Mouse (Mus musculus) forebrain, postnatal 0 days (tissue): ENCODE data around the gene Srgap2. TPM values are rescaled to one million over a fixed set of nuclear protein-coding genes. Genes with fewer than 3 reads are reported as not detected.

Experiments used
- ATAC-seq: fragments of 200-750 bp; cut with Nextera tagmentation; 2 replicates; pipeline ENCODE4 v1.8.0; 2017; ENCODE audit warnings: mild to moderate bottlenecking, moderate library complexity
- DNase-seq: peaks from one replicate; pipeline ENCODE4 v3.0.0-alpha.2; 2015
- H3K27ac ChIP-seq: fragments of 300-500 bp; sonication (generic); 2 replicates; pipeline ENCODE4 v1.5.1; 2014; ENCODE audit warnings: low read depth, mild to moderate bottlenecking, antibody characterized with exemption, low read length, moderate library complexity, mixed read lengths
- H3K27me3 ChIP-seq: fragments of 300-500 bp; sonication (generic); 2 replicates; pipeline ENCODE4 v1.6.1; 2014; ENCODE audit warnings: mild to moderate bottlenecking, low read length, mixed read lengths; ENCODE audit not compliant: insufficient read depth
- H3K36me3 ChIP-seq: fragments of 300-500 bp; sonication (generic); 2 replicates; pipeline ENCODE4 v1.6.1; 2014; ENCODE audit warnings: mild to moderate bottlenecking, moderate library complexity; ENCODE audit not compliant: insufficient read depth
- H3K4me1 ChIP-seq: fragments of 300-500 bp; sonication (generic); 2 replicates; pipeline ENCODE4 v1.6.1; 2014; ENCODE audit warnings: antibody characterized with exemption; ENCODE audit not compliant: insufficient read depth
- H3K4me2 ChIP-seq: fragments of 300-500 bp; sonication (generic); 2 replicates; pipeline ENCODE4 v1.6.1; 2014; ENCODE audit warnings: low read depth, mild to moderate bottlenecking, moderate library complexity
- H3K4me3 ChIP-seq: fragments of 300-500 bp; sonication (generic); 2 replicates; pipeline ENCODE4 v1.5.1; 2014; ENCODE audit warnings: low read depth, low read length, mixed read lengths
- H3K9ac ChIP-seq: fragments of 300-500 bp; sonication (generic); 2 replicates; pipeline ENCODE4 v1.6.1; 2014; ENCODE audit warnings: mild to moderate bottlenecking
- H3K9me3 ChIP-seq: fragments of 300-500 bp; sonication (generic); 2 replicates; pipeline ENCODE4 v1.6.1; 2016; ENCODE audit warnings: low read length
- CTCF ChIP-seq: sonication (generic); IDR thresholded peaks from 2 replicates; pipeline ENCODE4 v1.5.1; 2016; ENCODE audit warnings: antibody characterized with exemption, control low read depth, low read depth
- WGBS: fragments of 180-500 bp; shearing (Covaris S2); extraction: QIAGEN DNeasy Blood & Tissue Kit; methylation state at CpG from one replicate; pipeline ENCODE4 v1.1.7; 2014; 5-methylcytosine and 5-hydroxymethylcytosine counted together
- polyA plus RNA-seq: library from polyadenylated mRNA; unstranded; fragments of >200 nt; fragmentation: Nextera tagmentation; extraction: Ambion mirVana; gene quantifications from 2 replicates; pipeline ENCODE4 v1.2.1, GENCODE M21; 2015
- total RNA-seq: library from RNA; depleted of rRNA; stranded (reverse); fragments of >200 nt; gene quantifications from 2 replicates; pipeline ENCODE4 v1.2.3, GENCODE M21; 2014

The Srgap2 gene
- total and polyA plus RNA-seq, 2 experiments from 2014 or later: 28.1 to 68.4 TPM

- Histone ChIP-seq H3K9me3 (no peaks in the 10 kb centered on the region), H3K27ac (no peak overlapping the region), H3K4me2 (no peak overlapping the region), H3K4me3 (no peak overlapping the region), H3K27me3 (no peaks in the 10 kb centered on the region), H3K36me3 (no peaks in the 10 kb centered on the region), H3K9ac (no peak overlapping the region), H3K4me1 (no peaks in the 10 kb centered on the region)
- ATAC-seq: no peak
- no peak for TF ChIP-seq CTCF
- no peak for DNase-seq
Observed at GRCm38 (mm10) chr1:131437975-131438374, 89.2 kb downstream of the Srgap2 start.

GRCm38 (mm10) chr1:131436609-131437008, 90.5 kb downstream of the Srgap2 start:
- WGBS: 89% methylated on average over 7 of the region's 7 CpGs
- H3K4me1 ChIP-seq: 0 out of 2 replicates have a peak, but pooled peaks cover 4% of the 10 kb centered on the region
- no peaks in the 10 kb centered on the region for H3K9me3 ChIP-seq
- TF ChIP-seq CTCF: no peak
- no peak overlapping the region for H3K27ac ChIP-seq
- no peaks in the 10 kb centered on the region for H3K36me3 ChIP-seq
- ATAC-seq (no peak), DNase-seq (no peak)
- H3K4me2 ChIP-seq: no peak overlapping the region
- no peak overlapping the region for H3K9ac ChIP-seq
- H3K27me3 ChIP-seq: no peaks in the 10 kb centered on the region
- no peak overlapping the region for H3K4me3 ChIP-seq

DNA sequence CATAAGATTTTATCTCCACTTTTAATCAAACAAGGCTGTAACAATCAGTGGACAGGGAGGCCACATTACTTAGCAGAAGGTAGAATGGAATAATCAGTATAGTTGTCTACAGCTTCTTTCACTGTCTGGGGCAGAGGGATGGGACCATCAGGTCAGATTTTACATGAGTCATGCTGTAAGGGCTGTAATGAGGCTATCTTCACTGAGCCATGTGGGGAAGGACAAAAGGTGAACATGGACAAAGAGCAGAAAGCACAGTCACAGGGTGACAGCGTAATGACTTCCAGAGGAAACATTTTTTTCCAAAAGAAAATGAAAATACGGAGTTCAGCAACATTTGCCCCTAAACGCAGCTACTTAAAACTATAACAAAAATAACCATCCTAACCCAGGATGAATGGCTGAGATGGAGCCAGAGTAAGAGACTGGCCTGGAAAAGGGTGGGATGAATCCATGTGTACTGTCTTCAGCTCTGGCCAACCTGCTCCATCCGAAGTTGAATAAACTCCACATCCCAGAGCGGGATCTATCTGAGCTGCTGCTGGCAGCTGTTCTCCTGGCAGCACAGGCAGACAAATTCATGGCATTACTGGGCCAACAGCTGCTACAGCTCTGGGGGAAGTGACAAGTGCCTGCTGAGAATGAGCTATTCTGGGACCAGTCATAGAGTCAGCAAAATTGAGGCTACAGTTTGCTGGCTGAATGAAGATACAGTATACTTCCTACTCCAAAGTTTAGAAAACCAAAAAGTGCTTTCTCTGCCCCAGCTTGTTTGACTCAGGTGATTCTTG, 95.5 kb downstream of the Srgap2 start:
- H3K27ac ChIP-seq: peak overlapping the region; percentile 59
- no peaks in the 10 kb centered on the region for H3K36me3 ChIP-seq
- H3K9ac ChIP-seq: no peak overlapping the region
- no peak overlapping the region for H3K4me3 ChIP-seq
- ATAC-seq: peak; percentile 89
- DNase-seq: peak; percentile 51
- no peak for TF ChIP-seq CTCF
- 45% methylated on average over 5 of the region's 5 CpGs for WGBS
- H3K4me2 ChIP-seq: no peak overlapping the region
- peaks cover 21% of the 10 kb centered on the region for H3K4me1 ChIP-seq
- H3K27me3 ChIP-seq: no peaks in the 10 kb centered on the region
- no peaks in the 10 kb centered on the region for H3K9me3 ChIP-seq

GRCm38 (mm10) chr1:131427140-131427821, 99.9 kb downstream of the Srgap2 start:
- H3K9me3 ChIP-seq: no peaks in the 10 kb centered on the region
- H3K27me3 ChIP-seq: no peaks in the 10 kb centered on the region
- H3K4me2 ChIP-seq: no peak overlapping the region
- peaks cover 20% of the 10 kb centered on the region for H3K4me1 ChIP-seq
- ATAC-seq (0 out of 2 replicates have a peak, but pooled peaks have one; percentile 19), DNase-seq (peak; percentile 27)
- no peaks in the 10 kb centered on the region for H3K36me3 ChIP-seq
- TF ChIP-seq CTCF: no peak
- H3K4me3 ChIP-seq: no peak overlapping the region
- H3K9ac ChIP-seq: no peak overlapping the region
- 9% methylated on average over 5 of the region's 5 CpGs for WGBS
- H3K27ac ChIP-seq: peak overlapping the region; percentile 45

- no peaks in the 10 kb centered on the region for H3K36me3 ChIP-seq
- no peak overlapping the region for H3K4me3 ChIP-seq
- no peak overlapping the region for H3K4me2 ChIP-seq
- no peak overlapping the region for H3K27ac ChIP-seq
- ATAC-seq (no peak), DNase-seq (no peak)
- no peak for TF ChIP-seq CTCF
- H3K27me3 ChIP-seq: no peaks in the 10 kb centered on the region
- no peaks in the 10 kb centered on the region for H3K9me3 ChIP-seq
- peaks cover 18% of the 10 kb centered on the region for H3K4me1 ChIP-seq
- WGBS: 91% methylated on average over 3 of the region's 3 CpGs
- no peak overlapping the region for H3K9ac ChIP-seq
Observed at GRCm38 (mm10) chr1:131423061-131423460, 104.1 kb downstream of the Srgap2 start.

GRCm38 (mm10) chr1:131421113-131421512, 106.0 kb downstream of the Srgap2 start:
- ATAC-seq (no peak), DNase-seq (no peak)
- Histone ChIP-seq H3K27me3 (no peaks in the 10 kb centered on the region), H3K9me3 (no peaks in the 10 kb centered on the region), H3K4me3 (no peak overlapping the region), H3K9ac (no peak overlapping the region), H3K36me3 (no peaks in the 10 kb centered on the region), H3K27ac (no peak overlapping the region), H3K4me2 (no peak overlapping the region), H3K4me1 (peaks cover 19% of the 10 kb centered on the region)
- TF ChIP-seq CTCF: no peak

GRCm38 (mm10) chr1:131420660-131421059, 106.5 kb downstream of the Srgap2 start:
- H3K27ac ChIP-seq: 0 out of 2 replicates have a peak overlapping the region, but pooled peaks have one; percentile 21

More at GRCm38 (mm10) chr1:131420660-131421059, 106.5 kb downstream of the Srgap2 start:
- H3K27me3 ChIP-seq: no peaks in the 10 kb centered on the region
- H3K36me3 ChIP-seq: no peaks in the 10 kb centered on the region
- no peak overlapping the region for H3K4me3 ChIP-seq
- no peaks in the 10 kb centered on the region for H3K9me3 ChIP-seq
- ATAC-seq (no peak), DNase-seq (no peak)
- H3K4me2 ChIP-seq: no peak overlapping the region
- H3K9ac ChIP-seq: no peak overlapping the region
- 50% methylated on average over 4 of the region's 4 CpGs for WGBS
- TF ChIP-seq CTCF: no peak
- peaks cover 19% of the 10 kb centered on the region for H3K4me1 ChIP-seq
